Comparison of ENCODE assay signal across 11 mouse cellular contexts in genomic region chr8:125445225-125445609, GRCm38 (mm10).
DNase-seq lines count a peak whose midpoint lies in the region; ATAC-seq lines count a peak whose summit lies in the region.
"Had no signal": no experiment of that assay in that cellular context is flagged by ENCODE, and none has a peak within 500 bp of the region (broad histone marks: within the 10 kb centered on the region; RNA-seq: fewer than 3 reads in every experiment).

No protein-coding gene starts in this region.

- intact Hi-C loops in heart, postnatal 36 days (cut with DNase I) = no loop called here

- no peaks in the 10 kb centered on the region for H3K27me3 ChIP-seq in kidney, embryonic 16.5 days (ENCODE audit: insufficient read depth, low read length)
- H3K27me3 ChIP-seq in forebrain, embryonic 14.5 days (replicated peaks; ENCODE audit: control insufficient read depth, insufficient read depth, low read length) = no peaks in the 10 kb centered on the region
- H3K27me3 ChIP-seq: embryonic facial prominence, embryonic 12.5 days; limb, embryonic 12.5 days had no signal

- H3K4me3 ChIP-seq in kidney, embryonic 16.5 days (ENCODE audit: low read length) = no peak overlapping the region
- H3K4me3 ChIP-seq in forebrain, embryonic 14.5 days (ENCODE audit: low read depth, low read length) = no peak overlapping the region
- H3K4me3 ChIP-seq: embryonic facial prominence, embryonic 12.5 days; limb, embryonic 12.5 days; midbrain, embryonic 12.5 days had no signal

- no peak overlapping the region for H3K9ac ChIP-seq in kidney, embryonic 16.5 days (replicated peaks; ENCODE audit: low read length)
- no peak overlapping the region for H3K9ac ChIP-seq in forebrain, embryonic 14.5 days (ENCODE audit: low read length)
- H3K9ac ChIP-seq: embryonic facial prominence, embryonic 12.5 days; limb, embryonic 12.5 days; midbrain, embryonic 12.5 days had no signal

- no peaks in the 10 kb centered on the region for H3K4me1 ChIP-seq in kidney, embryonic 16.5 days (ENCODE audit: insufficient read depth, low read length)
- H3K4me1 ChIP-seq in forebrain, embryonic 14.5 days (ENCODE audit: control insufficient read depth, insufficient read depth, low read length) = no peaks in the 10 kb centered on the region

- no peak overlapping the region for H3K27ac ChIP-seq in kidney, embryonic 16.5 days (ENCODE audit: low read length)
- no peak overlapping the region for H3K27ac ChIP-seq in forebrain, embryonic 14.5 days (ENCODE audit: low read depth, low read length)
- H3K27ac ChIP-seq: embryonic facial prominence, embryonic 12.5 days; limb, embryonic 12.5 days; midbrain, embryonic 12.5 days had no signal

- H3K36me3 ChIP-seq in kidney, embryonic 16.5 days (ENCODE audit: insufficient read depth, low read length) = peaks cover 28% of the 10 kb centered on the region
- peaks cover 79% of the 10 kb centered on the region for H3K36me3 ChIP-seq in forebrain, embryonic 14.5 days (ENCODE audit: control insufficient read depth, insufficient read depth, low read length)

- peak; percentile 16 for DNase-seq in kidney, adult 11 months
- peak; percentile 97 for DNase-seq in heart, adult 11 months
- DNase-seq in heart, postnatal 36 days = peak; percentile 68 to 72
- DNase-seq in lung, postnatal 36 days = peak; percentile 78
- no peak for DNase-seq in cerebellum, adult 8-10 months
- DNase-seq in natural killer cell, adult 2 months (ENCODE audit: low spot score in 2 of 2) = no peak
- no peak for DNase-seq in forebrain, embryonic 14.5 days (ENCODE audit: low spot score)

- H3K9me3 ChIP-seq in kidney, embryonic 16.5 days (ENCODE audit: low read length) = peaks cover 3% of the 10 kb centered on the region
- no peaks in the 10 kb centered on the region for H3K9me3 ChIP-seq in forebrain, embryonic 14.5 days (replicated peaks; ENCODE audit: control insufficient read depth, low read length)
- H3K9me3 ChIP-seq: embryonic facial prominence, embryonic 12.5 days; limb, embryonic 12.5 days; midbrain, embryonic 12.5 days had no signal

- no peak for ATAC-seq in kidney, embryonic 16.5 days (ENCODE audit: low FRiP score, low TSS enrichment)
- no peak for ATAC-seq in forebrain, embryonic 14.5 days

- no peak overlapping the region for H3K4me2 ChIP-seq in kidney, embryonic 16.5 days (replicated peaks; ENCODE audit: low read depth, low read length)
- H3K4me2 ChIP-seq in forebrain, embryonic 14.5 days (ENCODE audit: low read length) = no peak overlapping the region
- H3K4me2 ChIP-seq: embryonic facial prominence, embryonic 12.5 days; limb, embryonic 12.5 days; midbrain, embryonic 12.5 days had no signal

- WGBS in kidney, embryonic 16.5 days = 75% methylated on average over 3 of the region's 3 CpGs
- WGBS in forebrain, embryonic 14.5 days = 78% methylated on average over 3 of the region's 3 CpGs

Comparison
In these comparisons a context has a peak if more than half of its experiments do, and no peak if none do; other contexts are left out.
1. DNase-seq: peak in kidney, adult 11 months (single experiment), heart, adult 11 months (single experiment), heart, postnatal 36 days (2 of 2) and lung, postnatal 36 days (single experiment); none in cerebellum, adult 8-10 months (single experiment), natural killer cell, adult 2 months (0 of 2) and forebrain, embryonic 14.5 days (single experiment).